Mouse (Mus musculus) cerebellum, adult 2 months (tissue): Measurements from ENCODE around the gene Sept5. TPM values are rescaled to one million over a fixed set of nuclear protein-coding genes. Genes with fewer than 3 reads are reported as not detected.

Source experiments
- DNase-seq, 2 experiments: peaks; one replicate each; pipeline ENCODE4 v3.0.0; 2021
- H3K27ac ChIP-seq: fragments of 200-500 bp; 2 replicates; pipeline ENCODE4 v1.5.1; 2012; ENCODE audit warnings: low read length, control low read depth, inconsistent platforms; ENCODE audit not compliant: insufficient read depth
- H3K27me3 ChIP-seq: fragments of 200-500 bp; 2 replicates; pipeline ENCODE4 v1.6.1; 2012; ENCODE audit warnings: inconsistent platforms, mild to moderate bottlenecking, low read length, moderate library complexity; ENCODE audit not compliant: control insufficient read depth, insufficient read depth
- H3K4me1 ChIP-seq: fragments of 200-500 bp; 2 replicates; pipeline ENCODE4 v1.6.1; 2011; ENCODE audit warnings: low read length; ENCODE audit not compliant: control insufficient read depth, insufficient read depth
- H3K4me3 ChIP-seq: fragments of 200-500 bp; replicated peaks from 2 replicates; pipeline ENCODE3; 2011; ENCODE audit warnings: mild to moderate bottlenecking, low read depth, low read length, control low read depth; ENCODE audit not compliant: insufficient read depth
- CTCF ChIP-seq: fragments of 200-500 bp; IDR thresholded peaks from 2 replicates; pipeline ENCODE4 v1.5.1; 2011; ENCODE audit warnings: low read depth, mild to moderate bottlenecking, control low read depth, low read length, moderate library complexity, borderline replicate concordance; ENCODE audit not compliant: insufficient read depth
- POLR2A ChIP-seq: fragments of 200-500 bp; IDR thresholded peaks from 2 replicates; pipeline ENCODE4 v1.6.1; 2011; ENCODE audit warnings: low read length, control low read depth, borderline replicate concordance; ENCODE audit not compliant: insufficient read depth
- WGBS: fragments of 180-500 bp; shearing (Covaris S2); methylation state at CpG from one replicate; pipeline ENCODE4 v1.1.7; 2018; 5-methylcytosine and 5-hydroxymethylcytosine counted together
- polyA plus RNA-seq: library from polyadenylated mRNA; depleted of rRNA; stranded (reverse); fragments of >200 nt; gene quantifications from 2 replicates; pipeline ENCODE4 v1.2.3, GENCODE M21; 2012

The Sept5 gene
- polyA plus RNA-seq, 1 experiment, result 328 TPM

GRCm38 (mm10) chr16:18587847-18588737 is 41.7 kb downstream of the Sept5 start:
- DNase-seq, result no peak
- Histone ChIP-seq H3K27ac (no peak overlapping the region), H3K4me3 (no peak overlapping the region), H3K27me3 (peaks cover 8% of the 10 kb centered on the region; the same call in 1 of the 2 replicates), H3K4me1 (no peaks in the 10 kb centered on the region)
- TF ChIP-seq CTCF (no peak), POLR2A (no peak)
- WGBS, result 3% methylated on average over 57 of the region's 57 CpGs

GRCm38 (mm10) chr16:18586906-18587546 is 42.7 kb downstream of the Sept5 start:
- H3K4me1 ChIP-seq, result no peaks in the 10 kb centered on the region
- H3K27ac ChIP-seq, result no peak overlapping the region

GRCm38 (mm10) chr16:18586076-18586905 is 43.5 kb downstream of the Sept5 start:
- no peak overlapping the region for H3K27ac ChIP-seq
- 4% methylated on average over 83 of the region's 83 CpGs for WGBS
- DNase-seq, result no peak
- peak overlapping the region; percentile 31 for H3K4me3 ChIP-seq
- peaks cover 10% of the 10 kb centered on the region; the same call in 1 of the 2 replicates for H3K27me3 ChIP-seq
- H3K4me1 ChIP-seq, result no peaks in the 10 kb centered on the region
- TF ChIP-seq CTCF (no peak), POLR2A (no peak)

More at GRCm38 (mm10) chr16:18586906-18587546, 42.7 kb downstream of the Sept5 start:
- H3K27me3 ChIP-seq, result peaks cover 8% of the 10 kb centered on the region; the same call in 1 of the 2 replicates
- DNase-seq, result no peak
- WGBS, result 3% methylated on average over 47 of the region's 62 CpGs
- TF ChIP-seq CTCF (no peak), POLR2A (no peak)
- H3K4me3 ChIP-seq, result peak overlapping the region; percentile 31

GRCm38 (mm10) chr16:18585676-18586075 is 44.1 kb downstream of the Sept5 start:
- DNase-seq, result no peak
- H3K27ac ChIP-seq, result no peak overlapping the region
- H3K4me3 ChIP-seq, result no peak overlapping the region
- 40% methylated on average over 10 of the region's 10 CpGs for WGBS
- TF ChIP-seq CTCF, result no peak
- TF ChIP-seq POLR2A, result no peak
- no peaks in the 10 kb centered on the region for H3K4me1 ChIP-seq
- H3K27me3 ChIP-seq, result peaks cover 10% of the 10 kb centered on the region; the same call in 1 of the 2 replicates

GRCm38 (mm10) chr16:18584901-18585510 is 44.7 kb downstream of the Sept5 start:
- no peak for TF ChIP-seq POLR2A
- no peak for TF ChIP-seq CTCF
- Histone ChIP-seq H3K27ac (no peak overlapping the region), H3K27me3 (peaks cover 10% of the 10 kb centered on the region; the same call in 1 of the 2 replicates), H3K4me3 (no peak overlapping the region), H3K4me1 (no peaks in the 10 kb centered on the region)
- DNase-seq, result no peak
- WGBS, result 52% methylated on average over 10 of the region's 10 CpGs

GRCm38 (mm10) chr16:18583673-18584357 is 45.9 kb downstream of the Sept5 start:
- TF ChIP-seq CTCF, result no peak
- no peak for TF ChIP-seq POLR2A
- DNase-seq, result no peak
- Histone ChIP-seq H3K4me3 (no peak overlapping the region), H3K4me1 (no peaks in the 10 kb centered on the region), H3K27me3 (peaks cover 10% of the 10 kb centered on the region; the same call in 1 of the 2 replicates), H3K27ac (no peak overlapping the region)
- 48% methylated on average over 10 of the region's 10 CpGs for WGBS

GRCm38 (mm10) chr16:18583169-18583568 is 46.6 kb downstream of the Sept5 start:
- no peak for DNase-seq
- H3K4me1 ChIP-seq, result no peaks in the 10 kb centered on the region
- H3K4me3 ChIP-seq, result no peak overlapping the region
- H3K27me3 ChIP-seq, result peaks cover 8% of the 10 kb centered on the region; the same call in 1 of the 2 replicates
- no peak overlapping the region for H3K27ac ChIP-seq
- 47% methylated on average over 10 of the region's 10 CpGs for WGBS
- no peak for TF ChIP-seq CTCF
- TF ChIP-seq POLR2A, result no peak
